Mouse (Mus musculus): Measurements from ENCODE around the gene Tmem44.
A peak's percentile ranks its signal among the peaks of the same experiment; 100 is the strongest.

Gene Tmem44

GRCm38 (mm10) chr16:30518635-30519034 lies 32.0 kb downstream of the Tmem44 start:
- DNase-seq (ENCODE audit: extremely low spot score): no peak

GRCm38 (mm10) chr16:30517666-30518283 lies 32.9 kb downstream of the Tmem44 start:
- no peak for DNase-seq (ENCODE audit: extremely low spot score)

GRCm38 (mm10) chr16:30516993-30517392 lies 33.6 kb downstream of the Tmem44 start:
- DNase-seq (ENCODE audit: extremely low spot score): no peak

GRCm38 (mm10) chr16:30515418-30515817 lies 35.2 kb downstream of the Tmem44 start:
- no peak for DNase-seq (ENCODE audit: extremely low spot score)

GRCm38 (mm10) chr16:30513050-30514024 lies 37.3 kb downstream of the Tmem44 start:
- no peak for DNase-seq (ENCODE audit: extremely low spot score)

GRCm38 (mm10) chr16:30512375-30513049 lies 38.1 kb downstream of the Tmem44 start:
- no peak for DNase-seq (ENCODE audit: extremely low spot score)

GRCm38 (mm10) chr16:30511563-30512340 lies 38.9 kb downstream of the Tmem44 start:
- no peak for DNase-seq (ENCODE audit: extremely low spot score)

- peak; percentile 90 for DNase-seq (ENCODE audit: extremely low spot score)
These were observed 39.9 kb downstream of the Tmem44 start for GRCm38 (mm10) chr16:30510504-30511451.

GRCm38 (mm10) chr16:30510091-30510490 lies 40.6 kb downstream of the Tmem44 start:
- no peak for DNase-seq (ENCODE audit: extremely low spot score)

- DNase-seq (ENCODE audit: extremely low spot score): no peak
These were observed 41.3 kb downstream of the Tmem44 start for GRCm38 (mm10) chr16:30509340-30509739.

GRCm38 (mm10) chr16:30508738-30509137 lies 41.9 kb downstream of the Tmem44 start:
- DNase-seq (ENCODE audit: extremely low spot score): no peak

- no peak for DNase-seq (ENCODE audit: extremely low spot score)
These were observed 43.5 kb downstream of the Tmem44 start for GRCm38 (mm10) chr16:30507120-30507519.

GRCm38 (mm10) chr16:30505311-30506031 lies 45.2 kb downstream of the Tmem44 start:
- no peak for DNase-seq (ENCODE audit: extremely low spot score)

- DNase-seq (ENCODE audit: extremely low spot score): no peak
These were observed 45.8 kb downstream of the Tmem44 start for GRCm38 (mm10) chr16:30504856-30505255.

- peak; percentile 71 for DNase-seq (ENCODE audit: extremely low spot score)
These were observed 46.7 kb downstream of the Tmem44 start for GRCm38 (mm10) chr16:30503958-30504357.

GRCm38 (mm10) chr16:30502221-30502891 lies 48.3 kb downstream of the Tmem44 start:
- DNase-seq (ENCODE audit: extremely low spot score): no peak

- no peak for DNase-seq (ENCODE audit: extremely low spot score)
These were observed 49.0 kb downstream of the Tmem44 start for GRCm38 (mm10) chr16:30501621-30502020.

- DNase-seq (ENCODE audit: extremely low spot score): no peak
These were observed 50.4 kb downstream of the Tmem44 start for GRCm38 (mm10) chr16:30500223-30500622.
